Mouse (Mus musculus): Measurements from ENCODE around the gene Stox2.

The Stox2 gene

GRCm38 (mm10) chr8:47354523-47355168, 91.5 kb downstream of the Stox2 start:
- DNase-seq (ENCODE audit: low read depth, low spot score), result no peak

- peak; percentile 46 for DNase-seq (ENCODE audit: low read depth, low spot score)
Measured at GRCm38 (mm10) chr8:47351914-47352701, 94.1 kb downstream of the Stox2 start.

GRCm38 (mm10) chr8:47349082-47349481, 97.1 kb downstream of the Stox2 start:
- DNase-seq (ENCODE audit: low read depth, low spot score), result no peak

GRCm38 (mm10) chr8:47347809-47348208, 98.4 kb downstream of the Stox2 start:
- no peak for DNase-seq (ENCODE audit: low read depth, low spot score)

- no peak for DNase-seq (ENCODE audit: low read depth, low spot score)
Measured at GRCm38 (mm10) chr8:47345772-47346103, 100.4 kb downstream of the Stox2 start.

GRCm38 (mm10) chr8:47345085-47345771, 100.9 kb downstream of the Stox2 start:
- no peak for DNase-seq (ENCODE audit: low read depth, low spot score)

- DNase-seq (ENCODE audit: low read depth, low spot score), result no peak
Measured at GRCm38 (mm10) chr8:47341474-47341873, 104.7 kb downstream of the Stox2 start.

- peak; percentile 66 for DNase-seq (ENCODE audit: low read depth, low spot score)
Measured at GRCm38 (mm10) chr8:47338691-47339323, 107.4 kb downstream of the Stox2 start.

GRCm38 (mm10) chr8:47336433-47336832, 109.7 kb downstream of the Stox2 start:
- DNase-seq (ENCODE audit: low read depth, low spot score), result peak; percentile 92

GRCm38 (mm10) chr8:47335940-47336339, 110.2 kb downstream of the Stox2 start:
- peak; percentile 94 for DNase-seq (ENCODE audit: low read depth, low spot score)

GRCm38 (mm10) chr8:47334223-47334757, 111.9 kb downstream of the Stox2 start:
- peak; percentile 93 for DNase-seq (ENCODE audit: low read depth, low spot score)

- DNase-seq (ENCODE audit: low read depth, low spot score), result no peak
Measured at GRCm38 (mm10) chr8:47332941-47333340, 113.2 kb downstream of the Stox2 start.

GRCm38 (mm10) chr8:47330982-47331381, 115.2 kb downstream of the Stox2 start:
- DNase-seq (ENCODE audit: low read depth, low spot score), result no peak

- no peak for DNase-seq (ENCODE audit: low read depth, low spot score)
Measured at GRCm38 (mm10) chr8:47326348-47326747, 119.8 kb downstream of the Stox2 start.

GRCm38 (mm10) chr8:47324117-47324820, 121.9 kb downstream of the Stox2 start:
- DNase-seq (ENCODE audit: low read depth, low spot score), result peak; percentile 83

- DNase-seq (ENCODE audit: low read depth, low spot score), result no peak
Measured at GRCm38 (mm10) chr8:47321282-47321681, 124.9 kb downstream of the Stox2 start.

- DNase-seq (ENCODE audit: low read depth, low spot score), result peak; percentile 61
Measured at GRCm38 (mm10) chr8:47320707-47321106, 125.5 kb downstream of the Stox2 start.

GRCm38 (mm10) chr8:47318468-47318867, 127.7 kb downstream of the Stox2 start:
- DNase-seq (ENCODE audit: low read depth, low spot score), result peak; percentile 88

GRCm38 (mm10) chr8:47308176-47308575, 138.0 kb downstream of the Stox2 start:
- DNase-seq (ENCODE audit: low read depth, low spot score), result peak; percentile 67

GRCm38 (mm10) chr8:47306372-47306771, 139.8 kb downstream of the Stox2 start:
- peak; percentile 55 for DNase-seq (ENCODE audit: low read depth, low spot score)

GRCm38 (mm10) chr8:47305880-47306279, 140.3 kb downstream of the Stox2 start:
- DNase-seq (ENCODE audit: low read depth, low spot score), result no peak
